Mouse (Mus musculus) 416B (cell line): ENCODE results near the gene Ccl12.

Experiments
- DNase-seq: peaks from one replicate; pipeline ENCODE4 v3.0.0; 2011; ENCODE audit warnings: low read depth

Gene Ccl12

GRCm38 (mm10) chr11:82139492-82140094 lies 37.9 kb downstream of the Ccl12 start:
- DNase-seq: peak; percentile 54
